In the genomic region with DNA sequence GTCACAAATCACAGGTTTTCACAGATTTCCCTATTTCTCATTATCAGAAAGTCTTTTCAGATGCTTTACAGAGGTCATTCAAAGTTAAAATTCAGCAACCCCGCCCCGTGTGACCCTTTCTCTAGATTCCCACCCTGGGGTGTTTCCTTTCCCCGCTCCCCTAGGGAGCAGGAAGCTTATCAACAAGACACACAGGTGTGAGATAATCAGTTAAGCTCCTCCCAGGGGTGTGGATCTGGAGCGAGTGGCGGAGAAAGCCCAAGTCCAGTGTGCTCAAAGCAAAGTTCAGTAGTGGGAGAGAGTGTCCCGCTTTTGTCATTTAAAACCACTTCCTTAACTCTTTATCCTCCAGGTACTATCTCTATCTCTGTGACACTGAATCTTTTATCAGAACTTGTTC, we compare ENCODE assay signal across 25 mouse cellular contexts. TPM values are rescaled to one million over a fixed set of nuclear protein-coding genes. Genes with fewer than 3 reads are reported as not detected.
A peak's percentile ranks its signal among the peaks of the same experiment; 100 is the strongest.
DNase-seq lines count a peak whose midpoint lies in the region; ATAC-seq and TF ChIP-seq lines count a peak whose summit lies in the region.
"Had no signal": no experiment of that assay in that cellular context is flagged by ENCODE, and none has a peak within 500 bp of the region (broad histone marks: within the 10 kb centered on the region; RNA-seq: fewer than 3 reads in every experiment).

No protein-coding gene starts in this region.

- no peak overlapping the region for H3K27ac ChIP-seq in liver, adult 2 months (replicated peaks; ENCODE audit: insufficient read depth, low read depth, low read length)
- H3K27ac ChIP-seq in liver, embryonic 11.5 days (ENCODE audit: low read depth, low read length) = no peak overlapping the region
- no peak overlapping the region for H3K27ac ChIP-seq in intestine, embryonic 14.5 days (ENCODE audit: low read depth)
- no peak overlapping the region for H3K27ac ChIP-seq in liver, embryonic 15.5 days (replicated peaks)
- H3K27ac ChIP-seq in stomach, postnatal 0 days (replicated peaks) = no peak overlapping the region
- H3K27ac ChIP-seq in left cerebral cortex, adult 2 months = no peak overlapping the region
- H3K27ac ChIP-seq: forebrain, embryonic 13.5 days; heart, embryonic 15.5 days; hindbrain, embryonic 15.5 days; limb, embryonic 10.5 days had no signal

- H3K27me3 ChIP-seq in liver, adult 2 months (ENCODE audit: control insufficient read depth, insufficient read depth, low read length) = no peaks in the 10 kb centered on the region
- H3K27me3 ChIP-seq in liver, embryonic 11.5 days (replicated peaks; ENCODE audit: control insufficient read depth, insufficient read depth, low read length) = no peaks in the 10 kb centered on the region
- H3K27me3 ChIP-seq in intestine, embryonic 14.5 days (replicated peaks; ENCODE audit: control insufficient read depth, insufficient read depth, low read length) = no peaks in the 10 kb centered on the region
- H3K27me3 ChIP-seq in liver, embryonic 15.5 days = no peaks in the 10 kb centered on the region
- H3K27me3 ChIP-seq in stomach, postnatal 0 days (ENCODE audit: control insufficient read depth, insufficient read depth, low read length) = no peaks in the 10 kb centered on the region
- H3K27me3 ChIP-seq: heart, embryonic 15.5 days; hindbrain, embryonic 15.5 days had no signal

- no peak for TF ChIP-seq CTCF in liver, adult 2 months (IDR thresholded peaks at IDR 0.05; ENCODE audit: low read depth, low read length)
- no peak for TF ChIP-seq CTCF in stomach, postnatal 0 days (IDR thresholded peaks at IDR 0.05; ENCODE audit: low read depth)
- TF ChIP-seq CTCF in left cerebral cortex, adult 2 months (IDR thresholded peaks at IDR 0.05) = no peak

- H3K79me2 ChIP-seq in liver, adult 2 months (ENCODE audit: control insufficient read depth, insufficient read depth, low read length) = no peaks in the 10 kb centered on the region

- H3K9ac ChIP-seq in liver, adult 2 months (ENCODE audit: low read depth, low read length) = no peak overlapping the region
- no peak overlapping the region for H3K9ac ChIP-seq in liver, embryonic 11.5 days (ENCODE audit: low read depth, low read length)
- no peak overlapping the region for H3K9ac ChIP-seq in intestine, embryonic 14.5 days (ENCODE audit: low read length)
- no peak overlapping the region for H3K9ac ChIP-seq in liver, embryonic 15.5 days
- no peak overlapping the region for H3K9ac ChIP-seq in stomach, postnatal 0 days (ENCODE audit: low read length)
- H3K9ac ChIP-seq: forebrain, embryonic 13.5 days; heart, embryonic 15.5 days; hindbrain, embryonic 15.5 days had no signal

- no peaks in the 10 kb centered on the region for H3K36me3 ChIP-seq in liver, adult 2 months (ENCODE audit: control insufficient read depth, insufficient read depth, low read length)
- H3K36me3 ChIP-seq in liver, embryonic 11.5 days (ENCODE audit: control insufficient read depth, insufficient read depth, low read length) = no peaks in the 10 kb centered on the region
- no peaks in the 10 kb centered on the region for H3K36me3 ChIP-seq in intestine, embryonic 14.5 days (ENCODE audit: control insufficient read depth, insufficient read depth, low read length)
- no peaks in the 10 kb centered on the region for H3K36me3 ChIP-seq in liver, embryonic 15.5 days (replicated peaks)
- no peaks in the 10 kb centered on the region for H3K36me3 ChIP-seq in stomach, postnatal 0 days (ENCODE audit: control insufficient read depth, insufficient read depth, low read length)
- H3K36me3 ChIP-seq: heart, embryonic 15.5 days; hindbrain, embryonic 15.5 days; limb, embryonic 10.5 days had no signal

- no peak for ATAC-seq in liver, embryonic 11.5 days (replicated peaks; ENCODE audit: low FRiP score)
- ATAC-seq in intestine, embryonic 14.5 days (replicated peaks; ENCODE audit: low FRiP score, low TSS enrichment, low read depth) = peak; percentile 83
- ATAC-seq in liver, embryonic 15.5 days (ENCODE audit: insufficient read depth) = 0 out of 2 replicates have a peak, but pooled peaks have one; percentile 18
- ATAC-seq in stomach, postnatal 0 days (ENCODE audit: low FRiP score, low TSS enrichment) = 0 out of 2 replicates have a peak, but pooled peaks have one; percentile 49
- ATAC-seq: CD4-positive, CD25-positive, alpha-beta regulatory T cell, adult 4 months; forebrain, embryonic 13.5 days had no signal

- DNase-seq in liver, adult 2 months (ENCODE audit: extremely low read depth, low read depth, low spot score) = peak; percentile 3
- no peak for DNase-seq in liver, embryonic 11.5 days (ENCODE audit: low spot score)
- DNase-seq in intestine, embryonic 14.5 days (ENCODE audit: low spot score) = no peak
- peak; percentile 21 for DNase-seq in stomach, postnatal 0 days (ENCODE audit: low spot score)
- DNase-seq in adrenal gland, adult 18-20 months (ENCODE audit: low spot score in 2 of 2) = no peak
- no peak for DNase-seq in kidney, adult 9 months
- DNase-seq in left cerebral cortex, adult 2 months (ENCODE audit: extremely low spot score in 1 of 2, low spot score in 2 of 2) = no peak
- DNase-seq: adrenal gland, postnatal 14 days; cerebellum, adult 11 months; cerebellum, postnatal 25 days; embryo, embryonic 11 days; gastrocnemius, postnatal 14 days; heart, postnatal 4 days; kidney, adult 2 months; kidney, postnatal 25 days; layer of hippocampus, adult 9-11 months; lung, adult 2 months; lung, postnatal 4 days; thymus, postnatal 36 days had no signal

- no peak for TF ChIP-seq EP300 in stomach, postnatal 0 days (optimal IDR thresholded peaks at IDR 0.05)

- 27% methylated on average over 6 of the region's 6 CpGs for WGBS in liver, adult 2 months
- 33% methylated on average over 6 of the region's 6 CpGs for WGBS in liver, embryonic 11.5 days
- 34% methylated on average over 6 of the region's 6 CpGs for WGBS in intestine, embryonic 14.5 days
- 31% methylated on average over 6 of the region's 6 CpGs for WGBS in liver, embryonic 15.5 days (ENCODE audit: insufficient replicate concordance)
- WGBS in stomach, postnatal 0 days = 31% methylated on average over 6 of the region's 6 CpGs

- intact Hi-C loops in left cerebral cortex, adult 2 months (cut with DNase I) = no loop called here

- TF ChIP-seq POLR2A in liver, adult 2 months (IDR thresholded peaks at IDR 0.05; ENCODE audit: extremely low read depth, insufficient read depth, low read length) = no peak

- no peaks in the 10 kb centered on the region for H3K9me3 ChIP-seq in liver, embryonic 11.5 days (ENCODE audit: control insufficient read depth, low read length)
- peaks cover 6% of the 10 kb centered on the region; the same call in 1 of the 2 replicates for H3K9me3 ChIP-seq in intestine, embryonic 14.5 days (ENCODE audit: control insufficient read depth, low read length)
- no peaks in the 10 kb centered on the region for H3K9me3 ChIP-seq in liver, embryonic 15.5 days (replicated peaks)
- no peaks in the 10 kb centered on the region for H3K9me3 ChIP-seq in stomach, postnatal 0 days (ENCODE audit: control insufficient read depth, low read length)
- H3K9me3 ChIP-seq: forebrain, embryonic 13.5 days; heart, embryonic 15.5 days; hindbrain, embryonic 15.5 days; limb, embryonic 10.5 days had no signal

- no peak overlapping the region for H3K4me3 ChIP-seq in liver, adult 2 months (ENCODE audit: insufficient read depth, low read depth, low read length)
- H3K4me3 ChIP-seq in liver, embryonic 11.5 days (ENCODE audit: low read depth, low read length) = no peak overlapping the region
- no peak overlapping the region for H3K4me3 ChIP-seq in intestine, embryonic 14.5 days (ENCODE audit: low read depth, low read length)
- no peak overlapping the region for H3K4me3 ChIP-seq in liver, embryonic 15.5 days (replicated peaks)
- no peak overlapping the region for H3K4me3 ChIP-seq in stomach, postnatal 0 days (ENCODE audit: low read depth, low read length)
- H3K4me3 ChIP-seq in left cerebral cortex, adult 2 months = no peak overlapping the region
- H3K4me3 ChIP-seq: forebrain, embryonic 13.5 days; heart, embryonic 15.5 days; hindbrain, embryonic 15.5 days; limb, embryonic 10.5 days had no signal

- H3K4me2 ChIP-seq in liver, embryonic 11.5 days = no peak overlapping the region
- H3K4me2 ChIP-seq in intestine, embryonic 14.5 days (ENCODE audit: low read length) = no peak overlapping the region
- H3K4me2 ChIP-seq in liver, embryonic 15.5 days = no peak overlapping the region
- H3K4me2 ChIP-seq in stomach, postnatal 0 days (replicated peaks; ENCODE audit: low read depth) = no peak overlapping the region
- H3K4me2 ChIP-seq: forebrain, embryonic 13.5 days; heart, embryonic 15.5 days; hindbrain, embryonic 15.5 days had no signal

- H3K4me1 ChIP-seq in liver, adult 2 months (ENCODE audit: control insufficient read depth, insufficient read depth, low read length) = no peaks in the 10 kb centered on the region
- no peaks in the 10 kb centered on the region for H3K4me1 ChIP-seq in liver, embryonic 11.5 days (replicated peaks; ENCODE audit: control insufficient read depth, insufficient read depth, low read length)
- no peaks in the 10 kb centered on the region for H3K4me1 ChIP-seq in intestine, embryonic 14.5 days (replicated peaks; ENCODE audit: control insufficient read depth, insufficient read depth, low read length)
- no peaks in the 10 kb centered on the region for H3K4me1 ChIP-seq in liver, embryonic 15.5 days (replicated peaks)
- H3K4me1 ChIP-seq in stomach, postnatal 0 days (replicated peaks; ENCODE audit: control insufficient read depth, insufficient read depth) = no peaks in the 10 kb centered on the region
- H3K4me1 ChIP-seq: forebrain, embryonic 13.5 days; heart, embryonic 15.5 days; hindbrain, embryonic 15.5 days had no signal

RNA-seq across cellular contexts. Expression of gene Spry2, which starts 35.7 kb away (rescaled TPM):
- total RNA-seq in liver, adult 2 months (2014; rRNA removed) = 1.1 and 1.2 TPM in 2 replicates
- 0.93 and 1.1 TPM in 2 replicates for polyA plus RNA-seq in liver, adult 2 months (2012; rRNA removed)
- polyA plus RNA-seq in liver, embryonic 11.5 days (2014; fragmentation: Nextera tagmentation; extraction: Ambion mirVana) = 13.5 and 15.3 TPM in 2 replicates
- 48.3 and 50.0 TPM in 2 replicates for polyA plus RNA-seq in intestine, embryonic 14.5 days (2014; fragmentation: Nextera tagmentation; extraction: Ambion mirVana)
- 2.6 and 3.2 TPM in 2 replicates for polyA plus RNA-seq in liver, embryonic 15.5 days (2015; fragmentation: Nextera tagmentation; extraction: Ambion mirVana)
- 45.8 and 49.2 TPM in 2 replicates for polyA plus RNA-seq in stomach, postnatal 0 days (2015; fragmentation: Nextera tagmentation; extraction: Ambion mirVana)
- 10 to 100 TPM; 28.3 to 29.1 TPM for total RNA-seq in adrenal gland, adult 18-20 months (2021)
- total RNA-seq in left cerebral cortex, adult 2 months (2021) = 100 to 1,000 TPM in 1 of 2 experiments, 10 to 100 TPM in 1; 96.2 to 102 TPM

Comparison
In these comparisons a context has a peak if more than half of its experiments do, and no peak if none do; other contexts are left out.
1. DNase-seq: peak in liver, adult 2 months (single experiment) and stomach, postnatal 0 days (single experiment); none in liver, embryonic 11.5 days (single experiment), intestine, embryonic 14.5 days (single experiment), adrenal gland, adult 18-20 months (0 of 2), kidney, adult 9 months (single experiment) and left cerebral cortex, adult 2 months (0 of 2).